Mouse (Mus musculus): ENCODE measurements around the gene Amh.

Amh gene

GRCm38 (mm10) chr10:80856908-80857307 lies 51.9 kb downstream of the Amh start:
- no peak for DNase-seq (ENCODE audit: low read depth, low spot score)
